Mouse (Mus musculus) forebrain, embryonic 16.5 days (tissue): Measurements from ENCODE around the gene Gpr160. TPM values are rescaled to one million over a fixed set of nuclear protein-coding genes. Genes with fewer than 3 reads are reported as not detected.

Source experiments
- ATAC-seq: fragments of 200-750 bp; cut with Nextera tagmentation; 2 replicates; pipeline ENCODE4 v1.8.0; 2017; ENCODE audit warnings: mild to moderate bottlenecking, moderate library complexity
- H3K27ac ChIP-seq: fragments of 300-500 bp; sonication (generic); 2 replicates; pipeline ENCODE4 v1.5.1; 2014; ENCODE audit warnings: low read length, control low read depth
- H3K27me3 ChIP-seq: fragments of 300-500 bp; sonication (generic); replicated peaks from 2 replicates; pipeline ENCODE4 v1.6.1; 2014; ENCODE audit warnings: low read length; ENCODE audit not compliant: control insufficient read depth, insufficient read depth
- H3K36me3 ChIP-seq: fragments of 300-500 bp; sonication (generic); 2 replicates; pipeline ENCODE4 v1.6.1; 2014; ENCODE audit not compliant: control insufficient read depth, insufficient read depth
- H3K4me1 ChIP-seq: fragments of 300-500 bp; sonication (generic); replicated peaks from 2 replicates; pipeline ENCODE4 v1.6.1; 2014; ENCODE audit warnings: low read length; ENCODE audit not compliant: control insufficient read depth, insufficient read depth
- H3K4me2 ChIP-seq: fragments of 300-500 bp; sonication (generic); 2 replicates; pipeline ENCODE4 v1.6.1; 2014; ENCODE audit warnings: mild to moderate bottlenecking, low read length, control low read depth
- H3K4me3 ChIP-seq: fragments of 300-500 bp; sonication (generic); replicated peaks from 2 replicates; pipeline ENCODE4 v1.5.1; 2014; ENCODE audit warnings: mild to moderate bottlenecking, low read length, control low read depth
- H3K9ac ChIP-seq: fragments of 300-500 bp; sonication (generic); replicated peaks from 2 replicates; pipeline ENCODE4 v1.6.1; 2014; ENCODE audit warnings: low read depth, low read length, control low read depth
- H3K9me3 ChIP-seq: fragments of 300-500 bp; sonication (generic); 2 replicates; pipeline ENCODE4 v1.6.1; 2016; ENCODE audit warnings: low read length; ENCODE audit not compliant: control insufficient read depth
- WGBS: fragments of 180-500 bp; shearing (Covaris S2); extraction: QIAGEN DNeasy Blood & Tissue Kit; methylation state at CpG from one replicate; pipeline ENCODE4 v1.1.7; 2014; 5-methylcytosine and 5-hydroxymethylcytosine counted together
- polyA plus RNA-seq: library from polyadenylated mRNA; unstranded; fragments of >200 nt; fragmentation: Nextera tagmentation; extraction: Ambion mirVana; gene quantifications from 2 replicates; pipeline ENCODE4 v1.2.1, GENCODE M21; 2015

Gene Gpr160
- polyA plus RNA-seq, 1 experiment from 2014 or later: 0.65 TPM

DNA sequence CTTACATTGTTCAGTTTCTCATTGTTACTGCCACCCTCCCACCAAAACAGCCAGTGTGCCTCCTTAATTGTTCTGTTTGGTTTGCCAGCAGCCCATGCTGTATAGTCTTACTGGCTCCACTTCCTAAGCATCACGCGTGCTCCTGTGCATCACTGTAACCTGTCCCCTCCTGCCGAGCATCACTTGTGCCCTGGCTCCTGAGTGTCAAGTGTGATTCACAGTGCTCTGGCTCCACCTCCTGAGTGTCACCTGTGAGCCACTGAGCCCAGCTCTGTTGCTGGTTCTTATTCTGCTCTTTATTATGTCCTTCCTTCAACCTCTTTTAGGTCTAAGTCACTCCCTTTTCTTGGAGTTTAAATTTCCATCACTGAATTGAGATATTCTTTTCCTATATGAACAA lies 31.7 kb downstream of the Gpr160 start:
- no peaks in the 10 kb centered on the region for H3K27me3 ChIP-seq
- H3K9ac ChIP-seq: no peak overlapping the region
- no peaks in the 10 kb centered on the region for H3K4me1 ChIP-seq
- H3K4me2 ChIP-seq: no peak overlapping the region
- no peak overlapping the region for H3K27ac ChIP-seq
- WGBS: 82% methylated on average over 3 of the region's 3 CpGs
- H3K4me3 ChIP-seq: no peak overlapping the region
- no peak for ATAC-seq
- no peaks in the 10 kb centered on the region for H3K9me3 ChIP-seq
- 0 out of 2 replicates have a peak, but pooled peaks cover 2% of the 10 kb centered on the region for H3K36me3 ChIP-seq

DNA sequence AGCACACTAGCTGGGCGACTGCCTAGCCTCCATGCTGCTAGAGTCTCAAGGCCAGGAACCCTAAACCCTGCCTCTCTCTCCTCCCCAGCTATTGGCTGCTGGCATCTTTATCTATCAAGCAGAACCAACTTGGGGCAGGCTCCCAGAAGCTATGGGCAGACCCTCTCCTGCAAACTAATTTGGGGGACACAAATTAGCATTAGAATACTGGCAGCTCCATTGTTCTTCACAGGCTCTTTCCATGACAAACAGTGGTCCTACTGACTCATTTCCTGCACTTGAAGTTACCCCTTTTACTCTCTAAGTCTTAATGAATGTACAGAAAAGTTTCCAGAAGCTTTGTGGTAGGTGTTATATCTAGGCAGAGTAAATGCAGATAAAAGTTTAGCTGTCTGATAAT lies 33.3 kb downstream of the Gpr160 start:
- WGBS: 4% methylated on average over 1 of the region's 1 CpGs
- no peak overlapping the region for H3K9ac ChIP-seq
- 0 out of 2 replicates have a peak, but pooled peaks cover 2% of the 10 kb centered on the region for H3K36me3 ChIP-seq
- H3K27ac ChIP-seq: no peak overlapping the region
- no peak for ATAC-seq
- H3K4me1 ChIP-seq: no peaks in the 10 kb centered on the region
- H3K4me3 ChIP-seq: no peak overlapping the region
- H3K4me2 ChIP-seq: no peak overlapping the region
- H3K27me3 ChIP-seq: no peaks in the 10 kb centered on the region
- no peaks in the 10 kb centered on the region for H3K9me3 ChIP-seq

DNA sequence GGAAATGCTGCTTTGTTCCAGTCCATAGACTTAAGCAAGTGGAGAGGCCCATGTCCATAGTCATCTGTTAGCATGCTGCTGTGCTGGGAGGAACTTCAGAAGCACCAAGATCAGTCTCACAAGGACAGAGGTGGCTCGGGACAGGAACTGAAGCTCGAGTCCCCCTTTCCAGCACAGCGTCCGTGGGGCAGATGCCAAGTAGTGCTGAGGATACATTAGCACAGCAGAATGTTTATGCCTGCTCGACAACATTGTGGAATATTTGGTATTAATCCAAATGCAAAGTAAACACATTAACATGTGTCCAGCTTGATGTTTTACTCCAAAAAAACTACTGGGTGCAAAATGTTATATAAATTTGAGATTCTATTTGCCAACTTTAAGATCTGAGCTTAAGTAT lies 41.0 kb downstream of the Gpr160 start:
- H3K4me1 ChIP-seq: no peaks in the 10 kb centered on the region
- 73% methylated on average over 5 of the region's 5 CpGs for WGBS
- no peak overlapping the region for H3K9ac ChIP-seq
- no peaks in the 10 kb centered on the region for H3K9me3 ChIP-seq
- no peak overlapping the region for H3K4me2 ChIP-seq
- peaks cover 14% of the 10 kb centered on the region; the same call in 1 of the 2 replicates for H3K36me3 ChIP-seq
- H3K27ac ChIP-seq: no peak overlapping the region
- no peak overlapping the region for H3K4me3 ChIP-seq
- H3K27me3 ChIP-seq: no peaks in the 10 kb centered on the region
- no peak for ATAC-seq

DNA sequence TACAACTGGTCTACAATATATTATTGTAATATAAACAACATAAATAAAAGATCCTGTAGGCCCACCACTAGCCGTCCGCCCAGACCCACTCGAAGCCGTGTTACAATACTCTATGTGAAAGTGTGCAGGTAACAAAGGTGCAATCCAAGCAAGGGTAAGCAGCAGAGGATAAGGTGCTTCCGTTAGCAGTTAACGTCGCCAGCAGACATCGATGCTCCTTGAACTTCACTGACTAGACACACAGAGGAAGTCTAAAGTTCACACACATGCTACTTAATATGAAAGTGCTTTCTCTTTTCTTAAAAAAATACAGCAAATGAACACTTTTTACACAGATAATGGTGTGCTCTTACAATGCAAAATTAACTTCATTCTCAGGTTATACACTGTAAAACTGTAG lies 43.7 kb downstream of the Gpr160 start:
- Histone ChIP-seq H3K27me3 (no peaks in the 10 kb centered on the region), H3K9me3 (no peaks in the 10 kb centered on the region), H3K36me3 (peaks cover 14% of the 10 kb centered on the region; the same call in 1 of the 2 replicates), H3K4me2 (no peak overlapping the region), H3K27ac (no peak overlapping the region), H3K9ac (no peak overlapping the region), H3K4me3 (no peak overlapping the region), H3K4me1 (no peaks in the 10 kb centered on the region)
- 95% methylated on average over 8 of the region's 8 CpGs for WGBS
- no peak for ATAC-seq

DNA sequence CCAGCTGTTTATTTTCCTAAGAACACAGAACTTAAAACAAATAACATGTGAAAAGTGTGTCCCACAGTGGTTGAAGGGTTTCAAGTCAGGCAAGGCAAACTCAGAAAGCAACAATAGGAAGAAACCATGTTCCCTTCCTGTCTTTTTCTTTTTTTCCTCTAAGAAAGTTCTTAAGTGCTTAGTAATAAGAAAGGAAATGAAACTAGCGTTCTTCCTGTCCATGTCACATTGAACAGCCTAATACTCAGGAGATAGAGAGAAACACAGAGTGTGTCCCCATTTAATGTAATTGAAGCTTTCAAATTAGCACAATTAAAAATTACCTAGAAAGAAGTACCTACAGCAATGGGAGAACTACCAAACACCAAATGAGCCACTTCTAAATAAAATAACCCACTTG lies 48.9 kb downstream of the Gpr160 start:
- no peak for ATAC-seq
- Histone ChIP-seq H3K9me3 (no peaks in the 10 kb centered on the region), H3K4me3 (no peak overlapping the region), H3K9ac (no peak overlapping the region), H3K27ac (no peak overlapping the region), H3K27me3 (no peaks in the 10 kb centered on the region), H3K4me2 (no peak overlapping the region), H3K4me1 (no peaks in the 10 kb centered on the region), H3K36me3 (peaks cover 24% of the 10 kb centered on the region)
- WGBS: 96% methylated on average over 1 of the region's 1 CpGs

DNA sequence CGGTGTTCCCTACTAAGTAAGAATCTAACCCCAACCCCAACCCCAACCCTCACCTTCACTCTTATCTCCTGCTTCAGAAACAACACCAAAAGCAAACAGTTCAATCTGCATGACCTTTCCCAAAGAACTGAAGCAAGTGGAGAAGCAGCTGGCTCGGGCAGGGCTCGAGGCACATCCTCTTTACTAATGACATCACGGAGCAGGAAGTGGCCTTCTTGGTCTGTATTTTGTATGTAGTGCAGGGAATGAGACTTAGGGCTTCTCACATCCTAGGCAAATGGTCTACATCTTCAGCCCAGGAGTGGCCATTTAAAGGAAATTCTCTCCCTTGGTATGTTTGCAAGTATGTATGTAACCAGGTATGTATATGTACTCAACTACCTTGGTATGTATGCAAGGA lies 61.4 kb downstream of the Gpr160 start:
- no peak overlapping the region for H3K27ac ChIP-seq
- no peak overlapping the region for H3K9ac ChIP-seq
- peaks cover 22% of the 10 kb centered on the region for H3K36me3 ChIP-seq
- WGBS: 88% methylated on average over 4 of the region's 4 CpGs
- no peaks in the 10 kb centered on the region for H3K27me3 ChIP-seq
- no peak overlapping the region for H3K4me3 ChIP-seq
- H3K4me1 ChIP-seq: no peaks in the 10 kb centered on the region
- ATAC-seq: no peak
- H3K4me2 ChIP-seq: no peak overlapping the region
- no peaks in the 10 kb centered on the region for H3K9me3 ChIP-seq

DNA sequence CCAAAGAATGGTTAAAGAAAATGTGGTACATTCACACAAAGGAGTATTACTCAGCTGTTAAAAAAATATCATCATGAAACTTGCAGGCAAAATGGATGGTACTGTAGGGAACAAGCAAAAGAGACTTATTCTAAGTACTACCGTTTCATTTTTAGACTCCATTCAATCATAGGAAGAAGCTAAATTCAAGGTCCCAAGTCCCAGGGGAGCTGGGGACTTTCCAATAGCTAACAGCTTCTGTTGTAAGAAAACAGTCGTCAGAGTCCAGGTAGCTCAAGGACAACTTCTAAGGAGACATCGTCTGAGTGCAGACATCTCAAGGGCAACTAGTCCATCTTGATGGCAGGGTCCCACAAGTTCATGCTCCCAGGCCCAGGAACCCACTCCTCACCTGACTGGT lies 71.9 kb downstream of the Gpr160 start:
- Histone ChIP-seq H3K27me3 (no peaks in the 10 kb centered on the region), H3K27ac (no peak overlapping the region), H3K4me2 (no peak overlapping the region), H3K9ac (no peak overlapping the region), H3K4me3 (no peak overlapping the region), H3K36me3 (peaks cover 11% of the 10 kb centered on the region; the same call in 1 of the 2 replicates), H3K4me1 (no peaks in the 10 kb centered on the region), H3K9me3 (no peaks in the 10 kb centered on the region)
- no peak for ATAC-seq
- 100% methylated on average over 3 of the region's 3 CpGs for WGBS

DNA sequence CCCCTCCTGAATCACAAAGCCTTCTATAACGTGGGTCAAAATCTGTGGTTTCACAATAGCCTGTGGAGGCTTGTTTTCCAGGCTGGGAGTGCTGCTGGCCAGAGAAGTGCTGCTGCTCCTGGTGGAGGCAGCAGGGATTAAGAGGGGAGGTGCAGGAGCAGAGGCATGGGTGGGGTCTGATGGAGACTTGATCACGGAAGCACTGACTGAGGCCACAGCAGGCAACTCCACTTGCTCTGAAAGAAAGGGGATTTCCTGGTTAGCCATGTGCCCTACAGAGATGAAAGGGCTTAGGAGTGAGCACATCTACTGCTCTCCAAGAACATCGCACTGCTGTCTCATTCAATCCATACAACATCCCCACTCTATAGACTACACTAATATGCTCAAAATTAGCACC lies 74.1 kb downstream of the Gpr160 start:
- Histone ChIP-seq H3K4me1 (no peaks in the 10 kb centered on the region), H3K4me2 (no peak overlapping the region), H3K9me3 (no peaks in the 10 kb centered on the region), H3K4me3 (no peak overlapping the region), H3K27me3 (no peaks in the 10 kb centered on the region), H3K36me3 (peaks cover 11% of the 10 kb centered on the region; the same call in 1 of the 2 replicates), H3K9ac (no peak overlapping the region), H3K27ac (no peak overlapping the region)
- ATAC-seq: no peak
- WGBS: 29% methylated on average over 3 of the region's 3 CpGs

DNA sequence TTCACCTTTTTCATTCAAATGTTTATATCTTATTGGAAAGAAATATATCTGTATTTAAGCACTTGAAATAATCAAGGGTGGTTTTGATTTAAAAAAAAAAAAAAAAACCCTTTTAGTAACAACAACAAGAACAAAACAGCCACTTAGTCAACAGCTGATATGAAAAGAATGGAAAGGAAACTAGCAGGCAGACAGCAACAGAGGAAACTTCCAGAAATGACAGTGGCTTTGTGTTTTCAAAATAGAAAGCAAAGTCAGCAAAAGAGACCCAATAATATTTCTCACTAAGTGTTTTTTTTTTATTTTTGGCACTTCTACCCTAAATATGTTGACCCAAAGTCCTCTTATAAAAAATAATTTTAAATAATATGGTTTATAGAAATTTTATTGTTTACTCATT lies 78.6 kb downstream of the Gpr160 start:
- no peaks in the 10 kb centered on the region for H3K27me3 ChIP-seq
- no peaks in the 10 kb centered on the region for H3K4me1 ChIP-seq
- ATAC-seq: no peak
- H3K4me2 ChIP-seq: no peak overlapping the region
- no peak overlapping the region for H3K27ac ChIP-seq
- H3K9ac ChIP-seq: no peak overlapping the region
- peaks cover 21% of the 10 kb centered on the region for H3K36me3 ChIP-seq
- no peaks in the 10 kb centered on the region for H3K9me3 ChIP-seq
- H3K4me3 ChIP-seq: no peak overlapping the region
